Mouse (Mus musculus): ENCODE measurements around the gene Npas3. TPM values are rescaled to one million over a fixed set of nuclear protein-coding genes. Genes with fewer than 3 reads are reported as not detected.

Npas3 gene
- total RNA-seq, 2 experiments from 2014 or later = 2.4 to 3.2 TPM

DNA sequence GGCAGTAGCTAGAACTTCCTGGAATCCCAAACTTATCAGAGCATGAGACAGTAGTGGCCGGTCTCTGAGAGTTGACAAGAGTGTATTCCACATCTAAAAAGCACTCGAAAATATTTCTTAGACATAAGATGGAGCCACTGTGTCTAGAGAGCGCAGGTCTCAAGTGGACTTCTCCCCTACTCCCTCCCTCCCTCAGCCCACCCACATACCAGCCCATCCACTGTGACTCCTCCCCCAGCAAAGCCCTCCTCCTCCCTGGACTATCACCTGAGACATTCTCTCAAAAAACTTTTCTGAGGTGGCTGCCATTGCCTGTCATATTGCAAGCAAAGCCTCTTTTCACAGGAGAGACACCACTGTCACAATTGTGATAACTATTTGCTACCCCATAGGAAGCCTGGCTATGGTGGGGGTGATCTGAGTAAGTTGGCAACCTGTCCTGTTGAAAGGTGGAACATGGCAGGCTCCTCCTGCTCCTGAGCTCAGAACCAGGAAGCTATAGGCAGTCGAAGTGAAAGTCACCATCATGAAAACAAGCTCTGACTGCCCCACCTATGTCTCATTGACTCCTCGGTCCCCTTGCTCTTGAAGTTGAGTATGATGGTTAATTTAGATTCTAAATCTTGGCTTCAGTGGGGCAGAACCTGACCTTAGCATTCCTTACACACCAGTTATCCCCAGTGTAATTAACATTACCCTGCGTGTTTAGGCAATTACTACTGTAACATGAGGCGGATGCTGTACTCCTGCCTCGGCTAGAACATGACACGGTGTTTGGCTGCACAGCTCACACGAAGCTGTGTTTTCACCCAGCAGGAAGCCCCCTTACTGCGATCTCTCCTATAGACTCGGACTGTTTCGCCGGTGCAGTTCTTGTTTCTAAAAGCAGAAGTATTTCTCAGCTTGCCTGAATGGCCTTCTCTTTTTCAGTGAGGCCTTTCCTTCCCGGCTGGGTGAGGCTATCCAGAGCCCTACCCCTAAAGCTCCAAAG lies 751.5 kb downstream of the Npas3 start:
- no peak for DNase-seq

GRCm38 (mm10) chr12:54002496-54002895 lies 754.0 kb downstream of the Npas3 start:
- no peak for DNase-seq

DNA sequence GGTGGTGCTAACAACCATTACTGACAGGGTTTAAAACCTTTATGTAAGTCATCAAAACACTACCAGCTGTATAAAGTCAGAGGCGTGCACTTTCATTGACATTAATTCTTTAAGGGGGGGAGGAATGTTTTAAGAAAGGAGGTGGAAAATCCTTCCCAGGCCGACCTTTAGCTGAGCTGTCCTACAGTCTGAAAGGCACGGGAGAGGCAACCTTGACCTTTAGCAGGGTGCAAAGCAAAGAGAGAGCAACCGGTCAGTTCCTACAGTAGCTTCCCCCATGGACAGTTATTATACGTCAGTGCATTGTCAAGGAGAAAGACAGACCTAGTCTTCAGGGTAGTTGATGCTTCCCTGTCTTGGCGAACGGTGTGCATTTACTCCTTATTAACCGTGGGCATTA lies 756.1 kb downstream of the Npas3 start:
- no peak for DNase-seq

GRCm38 (mm10) chr12:54005546-54005945 lies 757.1 kb downstream of the Npas3 start:
- DNase-seq = no peak

GRCm38 (mm10) chr12:54015304-54015703 lies 766.8 kb downstream of the Npas3 start:
- no peak for DNase-seq

DNA sequence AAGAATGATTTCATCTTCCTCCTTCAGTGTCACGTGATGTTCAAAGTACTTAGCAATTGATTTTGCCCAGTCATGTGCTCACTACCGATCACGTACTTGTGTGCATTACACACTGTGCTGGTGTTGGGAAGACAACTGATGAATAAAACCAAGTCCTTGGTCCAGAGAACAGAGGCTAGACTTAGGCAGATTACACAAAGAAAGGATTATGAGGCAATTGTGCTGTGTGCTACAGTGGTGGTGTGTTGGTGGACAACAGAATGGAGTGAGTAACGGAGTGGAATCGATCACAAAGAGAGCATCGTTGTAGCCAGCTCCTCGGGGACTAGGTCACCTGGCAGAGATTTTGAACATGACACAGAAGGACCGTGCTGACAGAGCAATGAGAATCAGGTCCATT lies 769.5 kb downstream of the Npas3 start:
- DNase-seq = no peak

GRCm38 (mm10) chr12:54019979-54020378 lies 771.5 kb downstream of the Npas3 start:
- DNase-seq = no peak

DNA sequence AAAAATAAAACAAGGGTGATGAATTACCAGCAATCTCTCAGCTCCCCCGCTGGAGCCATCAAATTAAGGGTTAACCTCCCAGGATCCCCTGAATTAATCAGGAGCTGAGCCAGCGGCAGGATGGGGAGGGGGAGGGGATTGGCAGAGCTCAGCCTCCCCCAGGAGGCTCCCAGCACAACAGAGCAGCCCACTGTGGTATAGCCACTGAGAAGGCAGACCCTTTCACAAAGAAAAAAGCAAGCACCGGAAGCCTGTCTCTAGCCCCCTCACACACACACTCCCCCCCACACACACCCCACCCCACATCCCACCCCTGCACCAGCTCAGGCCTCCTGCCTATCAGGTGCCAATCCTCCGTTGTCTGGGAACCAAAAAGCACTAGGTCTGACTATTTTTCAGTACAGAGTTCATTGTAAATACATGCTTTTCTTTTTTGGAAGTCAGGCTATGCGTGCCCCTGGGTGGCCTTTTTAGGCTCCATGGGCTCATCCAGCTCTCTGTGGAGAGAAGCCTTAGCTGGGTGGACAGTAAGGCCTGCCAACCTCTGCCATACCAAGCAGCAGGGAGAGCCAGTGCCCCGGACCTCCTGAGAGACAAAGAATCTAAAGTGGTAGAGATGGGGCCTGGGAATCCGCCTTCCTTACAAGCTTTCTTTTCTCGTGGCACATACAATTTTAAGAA lies 786.3 kb downstream of the Npas3 start:
- no peak for DNase-seq

DNA sequence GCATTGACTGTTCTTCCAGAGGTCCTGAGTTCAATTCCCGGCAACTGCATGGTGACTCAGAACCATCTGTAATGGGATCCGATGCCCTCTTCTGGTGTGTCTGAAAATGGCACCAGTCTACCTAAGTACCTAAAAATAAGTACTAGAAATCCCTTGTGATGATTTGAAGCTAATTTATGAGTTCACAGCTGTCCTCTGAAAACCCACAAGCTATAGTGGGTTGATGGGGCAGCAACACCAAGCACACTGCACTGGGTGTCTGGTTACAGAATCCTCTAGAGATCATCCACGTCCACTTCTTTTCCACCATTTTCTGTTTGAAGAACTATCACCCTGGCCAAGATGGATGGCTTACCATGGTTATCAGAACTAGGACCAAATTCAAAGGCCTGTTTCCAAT lies 789.1 kb downstream of the Npas3 start:
- no peak for DNase-seq

- no peak for DNase-seq
Observed at GRCm38 (mm10) chr12:54042996-54043544, 794.6 kb downstream of the Npas3 start.

DNA sequence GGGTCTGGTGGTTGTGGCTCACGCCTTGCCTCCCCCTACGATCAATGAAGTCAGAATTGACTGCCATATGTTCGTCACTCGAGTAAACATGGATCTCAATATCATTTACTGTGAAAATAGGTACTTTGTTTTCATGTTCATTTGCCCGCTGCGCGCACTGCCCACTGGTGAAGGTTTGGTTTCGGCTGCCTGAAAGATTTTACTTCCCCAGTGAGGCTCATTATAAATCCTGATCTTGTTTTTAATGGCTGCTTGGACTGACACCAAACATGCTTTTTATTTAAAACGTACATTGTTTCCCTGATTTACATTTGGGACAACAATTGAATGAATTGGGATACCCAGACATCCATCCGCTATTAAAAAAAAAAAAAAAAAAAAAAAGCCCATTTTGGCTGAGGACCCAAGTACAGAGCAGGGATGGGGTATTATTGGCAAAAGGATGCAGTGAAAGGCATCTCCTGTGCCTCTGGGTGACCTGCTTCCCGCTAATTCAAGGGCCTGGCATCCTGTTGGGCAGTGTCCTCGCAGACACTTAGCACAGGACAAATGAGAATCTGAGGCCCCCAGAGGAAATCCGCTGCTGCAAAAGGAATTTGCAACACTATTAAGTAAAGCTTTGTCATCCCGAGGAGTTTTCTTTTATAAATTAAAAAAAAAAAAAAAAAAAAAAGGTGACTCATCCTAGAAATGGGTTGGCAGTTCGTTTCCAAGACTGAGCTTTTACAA lies 796.3 kb downstream of the Npas3 start:
- no peak for DNase-seq

GRCm38 (mm10) chr12:54045360-54045759 lies 796.9 kb downstream of the Npas3 start:
- DNase-seq = no peak

GRCm38 (mm10) chr12:54046824-54047223 lies 798.3 kb downstream of the Npas3 start:
- no peak for DNase-seq

- no peak for DNase-seq
Observed at GRCm38 (mm10) chr12:54048126-54048525, 799.6 kb downstream of the Npas3 start.

GRCm38 (mm10) chr12:54049926-54050325 lies 801.4 kb downstream of the Npas3 start:
- no peak for DNase-seq

DNA sequence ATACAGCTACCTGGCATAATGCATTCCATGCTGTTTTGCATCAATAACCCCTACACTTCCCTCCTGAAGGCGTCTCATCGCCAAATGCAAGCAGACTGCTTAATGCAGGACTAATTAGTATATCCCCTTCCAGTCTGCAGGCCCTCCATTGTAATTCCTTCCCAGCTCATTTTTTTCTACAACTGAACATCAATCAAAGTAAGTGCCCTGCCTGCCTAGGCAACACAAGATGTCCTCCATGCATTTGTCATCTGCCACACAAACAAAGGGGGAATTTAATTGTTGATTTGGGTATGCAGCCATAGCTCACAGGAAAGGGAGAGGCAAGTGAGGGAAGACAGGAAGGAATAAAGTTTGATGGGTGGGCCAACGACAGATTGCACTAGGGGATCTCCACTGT lies 804.5 kb downstream of the Npas3 start:
- no peak for DNase-seq

GRCm38 (mm10) chr12:54053598-54053997 lies 805.1 kb downstream of the Npas3 start:
- no peak for DNase-seq

DNA sequence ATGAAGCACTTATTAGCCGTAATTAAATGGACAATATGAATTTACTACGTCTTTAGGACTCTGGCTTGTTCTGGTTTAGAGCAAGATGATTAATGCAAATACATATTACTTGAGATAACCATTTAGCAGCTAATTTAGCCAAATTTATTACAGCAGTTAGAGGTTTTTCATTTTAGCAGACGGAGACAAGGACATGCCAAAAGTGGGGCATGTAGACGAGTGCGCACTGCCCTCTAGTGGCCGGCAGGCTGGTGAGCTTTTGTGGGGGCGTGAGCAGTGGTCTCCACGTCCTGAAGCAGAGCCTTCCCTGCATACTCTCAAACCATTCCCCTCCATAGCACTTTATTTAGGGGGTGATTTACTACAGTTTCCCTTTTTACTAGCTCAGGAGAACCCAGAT lies 812.3 kb downstream of the Npas3 start:
- peak; percentile 89 for DNase-seq

DNA sequence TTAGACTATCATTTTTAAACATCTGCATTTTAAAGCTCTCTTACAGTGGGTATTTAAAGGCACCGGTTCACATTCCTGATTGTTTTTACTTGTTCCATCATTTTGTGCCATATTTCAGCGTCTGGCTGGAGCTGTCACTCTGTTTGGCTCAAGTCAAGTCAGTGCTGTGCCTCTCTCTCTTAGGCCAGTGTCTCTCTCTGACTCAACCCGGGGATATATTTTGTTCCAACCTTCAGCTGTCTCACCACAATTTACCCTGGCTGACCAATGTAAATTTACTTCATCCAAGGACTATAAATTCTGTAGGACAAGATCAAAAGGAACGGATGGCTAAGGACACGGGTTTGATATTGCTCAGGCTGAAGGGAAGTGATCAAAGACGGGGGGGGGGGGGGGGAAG lies 812.7 kb downstream of the Npas3 start:
- no peak for DNase-seq

DNA sequence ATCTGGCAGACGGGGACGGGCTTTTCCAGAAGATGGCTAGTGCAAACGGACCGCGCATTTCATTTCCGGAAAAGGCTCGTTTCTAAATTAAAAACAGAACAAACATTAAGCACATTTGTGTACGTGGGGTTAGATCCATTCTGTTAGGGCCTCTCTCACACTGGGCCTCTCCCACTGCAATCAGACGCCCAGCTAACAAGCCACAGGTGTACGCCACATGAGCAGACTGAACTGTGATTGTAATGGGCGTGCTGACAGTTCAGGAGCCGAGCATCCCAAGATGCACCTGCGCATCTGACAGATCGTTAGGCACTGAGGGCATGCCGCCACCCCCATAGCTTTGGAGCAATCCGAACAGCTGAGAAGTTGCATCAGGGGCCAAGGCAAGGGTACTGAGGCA lies 816.5 kb downstream of the Npas3 start:
- DNase-seq = no peak

- no peak for DNase-seq
Observed at GRCm38 (mm10) chr12:54065607-54066006, 817.1 kb downstream of the Npas3 start.

GRCm38 (mm10) chr12:54067419-54067818 lies 818.9 kb downstream of the Npas3 start:
- DNase-seq = no peak
